Mouse (Mus musculus): ENCODE measurements around the gene Plxdc1. TPM values are rescaled to one million over a fixed set of nuclear protein-coding genes. Genes with fewer than 3 reads are reported as not detected.

The Plxdc1 gene
- total and polyA plus RNA-seq, 3 experiments = 0.03 to 0.11 TPM; not detected in 1

- DNase-seq (ENCODE audit: low spot score) (no peak), ATAC-seq (ENCODE audit: extremely low read depth, insufficient number of reproducible peaks, low FRiP score, poor library complexity, severe bottlenecking) (no peak)
- TF ChIP-seq GATA2 (IDR thresholded peaks at IDR 0.05; ENCODE audit: borderline replicate concordance, low read depth, low read length) (no peak), POLR2AphosphoS5 (IDR thresholded peaks at IDR 0.05; ENCODE audit: insufficient replicate concordance, low read depth, low read length) (no peak), TAL1 (conservative IDR thresholded peaks at IDR 0.05; ENCODE audit: low read depth, low read length) (no peak), GATA1 (IDR thresholded peaks at IDR 0.05; ENCODE audit: borderline replicate concordance, low read length) (no peak), CTCF (IDR thresholded peaks at IDR 0.05; ENCODE audit: low read depth, low read length) (no peak)
- Histone ChIP-seq H3K4me1 (ENCODE audit: insufficient read depth, low read depth, low read length) (peaks cover 49% of the 10 kb centered on the region), H3K36me3 (replicated peaks) (peaks cover 5% of the 10 kb centered on the region), H3K9me3 (replicated peaks) (no peaks in the 10 kb centered on the region), H3K4me3 (ENCODE audit: low read depth, low read length) (peak overlapping the region; percentile 68; the same call in 1 of the 2 replicates), H3K27me3 (ENCODE audit: insufficient read depth, low read length) (peaks cover 40% of the 10 kb centered on the region)
These were observed 658 bp upstream of the Plxdc1 start for GRCm38 (mm10) chr11:97986738-97987465.

GRCm38 (mm10) chr11:97983983-97984382 is 2.3 kb downstream of the Plxdc1 start:
- peaks cover 8% of the 10 kb centered on the region for H3K36me3 ChIP-seq (replicated peaks)
- peaks cover 50% of the 10 kb centered on the region for H3K27me3 ChIP-seq (ENCODE audit: insufficient read depth, low read length)
- peaks cover 33% of the 10 kb centered on the region for H3K4me1 ChIP-seq (ENCODE audit: insufficient read depth, low read depth, low read length)
- no peaks in the 10 kb centered on the region for H3K9me3 ChIP-seq (replicated peaks)
- no peak for ATAC-seq (ENCODE audit: extremely low read depth, insufficient number of reproducible peaks, low FRiP score, poor library complexity, severe bottlenecking)
- no peak for TF ChIP-seq GATA1 (IDR thresholded peaks at IDR 0.05; ENCODE audit: borderline replicate concordance, low read length)
- TF ChIP-seq TAL1 (conservative IDR thresholded peaks at IDR 0.05; ENCODE audit: low read depth, low read length) = no peak
- no peak for TF ChIP-seq GATA2 (IDR thresholded peaks at IDR 0.05; ENCODE audit: borderline replicate concordance, low read depth, low read length)
- TF ChIP-seq CTCF (IDR thresholded peaks at IDR 0.05; ENCODE audit: low read depth, low read length) = no peak
- no peak for TF ChIP-seq POLR2AphosphoS5 (IDR thresholded peaks at IDR 0.05; ENCODE audit: insufficient replicate concordance, low read depth, low read length)
- DNase-seq (ENCODE audit: low spot score) = no peak
- H3K4me3 ChIP-seq (ENCODE audit: low read depth, low read length) = no peak overlapping the region

- peaks cover 11% of the 10 kb centered on the region for H3K36me3 ChIP-seq (replicated peaks)
- no peak for ATAC-seq (ENCODE audit: extremely low read depth, insufficient number of reproducible peaks, low FRiP score, poor library complexity, severe bottlenecking)
- no peak for TF ChIP-seq GATA2 (IDR thresholded peaks at IDR 0.05; ENCODE audit: borderline replicate concordance, low read depth, low read length)
- no peak for TF ChIP-seq TAL1 (conservative IDR thresholded peaks at IDR 0.05; ENCODE audit: low read depth, low read length)
- TF ChIP-seq CTCF (IDR thresholded peaks at IDR 0.05; ENCODE audit: low read depth, low read length) = no peak
- peaks cover 53% of the 10 kb centered on the region for H3K27me3 ChIP-seq (ENCODE audit: insufficient read depth, low read length)
- H3K4me3 ChIP-seq (ENCODE audit: low read depth, low read length) = no peak overlapping the region
- peaks cover 33% of the 10 kb centered on the region for H3K4me1 ChIP-seq (ENCODE audit: insufficient read depth, low read depth, low read length)
- no peaks in the 10 kb centered on the region for H3K9me3 ChIP-seq (replicated peaks)
- no peak for DNase-seq (ENCODE audit: low spot score)
These were observed 2.7 kb downstream of the Plxdc1 start for GRCm38 (mm10) chr11:97983506-97983905.

GRCm38 (mm10) chr11:97982721-97983120 is 3.5 kb downstream of the Plxdc1 start:
- Histone ChIP-seq H3K27me3 (ENCODE audit: insufficient read depth, low read length) (peaks cover 61% of the 10 kb centered on the region), H3K36me3 (replicated peaks) (peaks cover 19% of the 10 kb centered on the region), H3K4me3 (ENCODE audit: low read depth, low read length) (no peak overlapping the region), H3K9me3 (replicated peaks) (no peaks in the 10 kb centered on the region), H3K4me1 (ENCODE audit: insufficient read depth, low read depth, low read length) (peaks cover 30% of the 10 kb centered on the region)
- ATAC-seq (ENCODE audit: extremely low read depth, insufficient number of reproducible peaks, low FRiP score, poor library complexity, severe bottlenecking) = no peak
- TF ChIP-seq GATA2 (IDR thresholded peaks at IDR 0.05; ENCODE audit: borderline replicate concordance, low read depth, low read length) (no peak), GATA1 (IDR thresholded peaks at IDR 0.05; ENCODE audit: borderline replicate concordance, low read length) (no peak), CTCF (IDR thresholded peaks at IDR 0.05; ENCODE audit: low read depth, low read length) (no peak), TAL1 (conservative IDR thresholded peaks at IDR 0.05; ENCODE audit: low read depth, low read length) (no peak), POLR2AphosphoS5 (IDR thresholded peaks at IDR 0.05; ENCODE audit: insufficient replicate concordance, low read depth, low read length) (no peak)
- DNase-seq (ENCODE audit: low spot score) = no peak

GRCm38 (mm10) chr11:97980531-97980966 is 5.7 kb downstream of the Plxdc1 start:
- peaks cover 55% of the 10 kb centered on the region for H3K27me3 ChIP-seq (ENCODE audit: insufficient read depth, low read length)
- no peaks in the 10 kb centered on the region for H3K9me3 ChIP-seq (replicated peaks)
- DNase-seq (ENCODE audit: low spot score) (no peak), ATAC-seq (ENCODE audit: extremely low read depth, insufficient number of reproducible peaks, low FRiP score, poor library complexity, severe bottlenecking) (no peak)
- TF ChIP-seq POLR2AphosphoS5 (IDR thresholded peaks at IDR 0.05; ENCODE audit: insufficient replicate concordance, low read depth, low read length) (no peak), TAL1 (conservative IDR thresholded peaks at IDR 0.05; ENCODE audit: low read depth, low read length) (no peak), GATA1 (IDR thresholded peaks at IDR 0.05; ENCODE audit: borderline replicate concordance, low read length) (no peak), GATA2 (IDR thresholded peaks at IDR 0.05; ENCODE audit: borderline replicate concordance, low read depth, low read length) (no peak), CTCF (IDR thresholded peaks at IDR 0.05; ENCODE audit: low read depth, low read length) (no peak)
- H3K4me3 ChIP-seq (ENCODE audit: low read depth, low read length) = no peak overlapping the region
- H3K4me1 ChIP-seq (ENCODE audit: insufficient read depth, low read depth, low read length) = peaks cover 8% of the 10 kb centered on the region
- H3K36me3 ChIP-seq (replicated peaks) = peaks cover 33% of the 10 kb centered on the region

- Histone ChIP-seq H3K36me3 (replicated peaks) (peaks cover 34% of the 10 kb centered on the region), H3K27me3 (ENCODE audit: insufficient read depth, low read length) (peaks cover 49% of the 10 kb centered on the region; the same call in 1 of the 2 replicates), H3K4me3 (ENCODE audit: low read depth, low read length) (no peak overlapping the region), H3K9me3 (replicated peaks) (no peaks in the 10 kb centered on the region), H3K4me1 (ENCODE audit: insufficient read depth, low read depth, low read length) (peaks cover 4% of the 10 kb centered on the region; the same call in 1 of the 2 replicates)
- ATAC-seq (ENCODE audit: extremely low read depth, insufficient number of reproducible peaks, low FRiP score, poor library complexity, severe bottlenecking) (no peak), DNase-seq (ENCODE audit: low spot score) (no peak)
- TF ChIP-seq CTCF (IDR thresholded peaks at IDR 0.05; ENCODE audit: low read depth, low read length) (no peak), GATA2 (IDR thresholded peaks at IDR 0.05; ENCODE audit: borderline replicate concordance, low read depth, low read length) (no peak), TAL1 (conservative IDR thresholded peaks at IDR 0.05; ENCODE audit: low read depth, low read length) (no peak), GATA1 (IDR thresholded peaks at IDR 0.05; ENCODE audit: borderline replicate concordance, low read length) (no peak)
These were observed 6.3 kb downstream of the Plxdc1 start for GRCm38 (mm10) chr11:97979824-97980495.

Data from G1E (cell line).